Mouse (Mus musculus) lung, postnatal 10 days (tissue): ENCODE data around the gene Rpia.

Experiments used
- DNase-seq: peaks from one replicate; pipeline ENCODE4 v3.0.0; 2021

Gene Rpia

DNA sequence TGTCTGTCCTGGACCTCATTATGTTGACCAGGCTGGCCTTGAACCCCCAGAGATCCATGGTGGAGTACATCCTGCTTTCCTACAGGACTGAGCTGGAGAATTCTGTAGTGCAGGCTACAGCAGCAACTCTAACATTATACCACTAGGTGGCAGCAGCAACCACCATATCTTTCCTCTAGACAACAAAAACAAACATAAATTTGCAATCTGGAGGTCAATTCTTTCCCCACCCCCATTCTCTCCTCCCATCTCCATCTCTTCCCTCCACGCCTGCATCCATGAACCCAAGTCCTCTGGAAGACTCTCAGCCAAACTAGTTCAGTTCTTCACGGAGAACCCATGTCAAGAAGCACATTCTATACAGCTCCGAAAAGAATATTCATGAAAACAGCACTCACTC, 12.6 kb upstream of the Rpia start:
- DNase-seq: no peak

DNA sequence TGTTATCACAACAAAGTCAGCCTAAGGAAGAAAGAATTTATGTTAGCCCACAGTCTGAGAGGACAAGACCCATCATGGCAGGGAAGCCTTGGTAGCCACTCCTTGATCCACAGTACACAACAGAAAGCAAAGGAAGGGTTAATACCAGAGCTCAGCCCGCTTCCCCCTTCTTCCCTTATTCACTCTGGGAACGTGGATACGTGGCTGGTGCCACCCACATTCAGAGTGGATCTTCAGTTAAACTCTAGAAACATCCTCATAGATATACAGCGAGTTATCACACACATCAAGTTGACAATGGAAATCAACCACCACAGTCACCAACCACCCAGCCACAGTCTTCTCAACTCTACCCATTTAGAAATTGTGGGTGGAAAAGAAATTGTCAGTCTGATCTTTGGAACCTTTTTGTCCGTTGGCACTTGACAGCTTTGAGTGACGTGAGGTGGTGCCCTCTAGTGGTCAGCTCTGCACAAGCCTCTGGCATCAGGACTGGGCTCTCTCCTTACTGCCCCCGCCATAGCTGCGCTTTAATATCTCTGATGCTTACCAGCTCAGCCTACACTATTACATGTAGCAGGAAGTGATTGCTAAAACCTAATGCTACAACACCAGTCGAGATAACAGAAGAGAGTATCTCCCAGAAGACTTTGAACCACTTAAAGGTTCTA, 5.7 kb upstream of the Rpia start:
- DNase-seq: peak; percentile 76

DNA sequence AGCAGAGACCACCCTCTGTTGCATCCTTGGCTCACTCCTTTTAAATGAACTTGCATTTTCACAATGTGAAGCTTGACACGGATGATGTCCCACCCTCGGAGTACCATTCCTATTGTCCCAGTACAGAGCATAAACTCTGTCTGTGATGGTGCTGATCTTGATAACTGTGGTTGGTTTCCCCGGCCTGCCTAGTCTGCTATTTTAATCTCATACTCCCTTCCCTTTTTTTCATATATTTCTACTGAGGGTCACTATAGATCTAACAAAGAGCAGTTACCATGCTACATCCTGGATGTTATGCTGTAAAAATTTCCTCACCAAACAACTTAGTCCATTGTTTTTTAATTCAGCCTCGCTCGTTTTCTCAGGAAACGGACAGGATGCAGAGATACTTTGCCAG, 4.9 kb upstream of the Rpia start:
- no peak for DNase-seq

DNA sequence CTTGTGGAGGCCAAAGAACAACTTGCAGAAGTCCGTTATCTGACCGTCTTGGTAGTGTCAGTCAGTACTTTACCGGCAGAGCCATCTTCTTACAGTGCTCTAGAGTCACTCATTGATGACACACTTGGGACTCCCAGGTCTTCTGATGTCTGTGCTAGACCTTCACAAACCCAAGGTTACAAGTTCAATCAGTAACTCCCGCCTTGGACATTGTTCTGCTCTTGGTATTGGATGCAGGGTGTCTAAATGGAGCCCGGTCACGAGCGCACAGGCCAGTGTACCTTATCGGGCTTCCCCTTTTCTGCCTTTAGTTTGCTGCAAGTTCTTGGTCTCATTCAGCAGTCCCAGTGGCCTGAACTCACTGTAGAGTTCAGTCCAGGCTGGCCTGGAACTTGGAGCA, 612 bp upstream of the Rpia start:
- DNase-seq: no peak

DNA sequence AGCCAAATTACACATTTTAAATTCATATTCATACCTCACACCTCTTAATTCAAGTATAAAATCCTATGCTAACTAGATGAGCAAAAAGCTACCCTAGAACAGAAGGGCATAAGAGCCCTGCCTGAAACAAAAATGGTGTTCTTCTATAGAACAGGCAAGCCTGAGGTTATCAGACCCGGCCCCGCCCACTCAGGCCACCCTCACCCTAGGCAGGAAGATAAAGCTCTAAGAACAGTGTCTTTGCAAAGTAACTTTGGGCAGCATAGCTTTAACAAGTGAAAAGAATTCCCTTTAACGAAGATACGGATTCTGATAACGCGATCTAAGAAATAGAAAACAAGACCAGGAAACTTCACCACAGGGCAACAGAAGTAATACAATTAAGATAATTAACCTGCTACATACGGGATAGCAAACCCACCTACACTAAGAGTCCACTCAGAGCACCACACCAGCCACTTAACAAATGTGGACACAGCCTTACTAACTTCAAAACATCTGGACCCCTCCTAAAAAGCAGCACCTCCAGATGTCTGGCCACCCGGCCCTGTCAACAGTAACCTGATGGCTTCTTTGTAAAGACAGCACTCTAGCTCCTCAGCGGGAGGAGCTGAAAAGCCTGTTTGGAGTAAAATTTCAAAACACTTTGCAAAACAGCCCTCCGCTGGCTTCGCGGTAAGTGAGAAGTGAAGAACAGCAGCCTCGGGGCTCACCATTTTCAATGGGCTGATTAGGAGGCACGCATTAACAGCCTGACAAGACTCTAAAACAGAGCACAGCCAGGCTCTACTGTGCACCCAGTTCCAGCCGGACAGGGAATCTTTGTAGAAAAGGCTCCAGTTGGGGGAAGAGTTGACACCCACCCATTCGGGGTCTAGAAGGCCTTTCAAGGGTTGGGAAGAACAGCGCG, 925 bp downstream of the Rpia start:
- peak; percentile 40 for DNase-seq

DNA sequence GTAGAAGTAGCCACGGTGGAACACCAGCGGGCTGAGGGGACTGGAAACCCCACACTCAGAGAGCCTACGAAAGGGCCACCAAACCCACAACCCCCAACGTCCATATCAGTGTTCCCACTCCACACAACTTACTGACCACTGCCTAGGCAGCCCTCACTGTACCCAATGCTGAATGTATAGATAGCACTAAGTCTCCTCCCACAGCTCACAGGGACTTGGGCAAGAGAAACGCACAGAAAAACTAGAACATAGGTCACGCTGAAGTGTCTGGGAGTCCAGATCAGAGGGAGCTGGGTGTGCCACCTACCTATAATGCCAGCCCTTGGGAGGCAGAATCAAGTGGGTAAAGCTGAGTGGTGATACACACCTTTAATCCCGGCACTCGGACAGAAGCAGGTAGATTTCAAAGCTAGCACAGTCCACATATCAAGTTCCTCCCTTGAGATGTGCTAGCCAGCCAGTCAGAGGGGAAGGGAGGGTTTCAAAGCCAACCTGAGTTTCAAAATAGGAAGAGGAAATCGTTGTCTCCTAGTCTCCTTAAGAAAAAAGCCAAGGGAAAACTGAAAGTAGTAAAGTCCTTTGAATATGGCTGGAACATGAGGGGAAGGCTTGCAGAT, 1.9 kb downstream of the Rpia start:
- no peak for DNase-seq

DNA sequence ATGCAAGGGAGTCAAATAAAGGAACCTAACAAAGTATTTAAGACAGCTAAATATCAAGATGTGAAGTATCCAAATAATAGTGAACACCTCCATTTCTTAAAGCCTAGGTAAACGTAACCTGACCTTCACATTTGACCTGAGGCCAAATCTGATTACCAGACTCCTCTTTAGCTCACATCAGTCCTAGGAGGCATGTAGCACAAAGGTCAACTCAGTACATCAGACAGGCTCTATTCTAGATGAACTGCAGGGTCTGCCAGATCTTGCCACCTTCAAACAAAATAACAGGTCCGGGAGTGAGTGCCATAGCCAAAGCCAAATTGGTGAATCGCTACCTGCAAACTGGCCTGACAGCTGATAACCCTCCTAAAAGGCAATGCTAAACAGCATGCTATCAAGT, 2.9 kb downstream of the Rpia start:
- DNase-seq: no peak

DNA sequence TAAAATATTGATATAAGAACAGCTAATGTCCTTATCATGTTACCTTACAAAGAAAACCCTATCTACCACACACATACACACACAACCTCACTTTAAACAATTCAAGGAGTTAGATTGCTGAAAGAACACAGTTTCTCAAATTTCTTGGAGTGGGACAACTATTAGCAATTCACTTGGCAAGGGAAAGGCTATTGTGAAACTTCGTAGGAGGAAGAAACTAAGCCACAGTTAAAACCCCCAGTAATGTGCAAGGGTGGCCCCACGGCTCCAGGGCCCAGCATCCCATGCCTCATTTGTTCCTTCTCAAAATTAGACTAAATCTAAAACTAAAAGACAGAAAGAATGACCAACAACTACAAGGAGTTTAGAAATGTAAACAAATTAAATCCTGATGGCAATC, 4.5 kb downstream of the Rpia start:
- DNase-seq: peak; percentile 35

DNA sequence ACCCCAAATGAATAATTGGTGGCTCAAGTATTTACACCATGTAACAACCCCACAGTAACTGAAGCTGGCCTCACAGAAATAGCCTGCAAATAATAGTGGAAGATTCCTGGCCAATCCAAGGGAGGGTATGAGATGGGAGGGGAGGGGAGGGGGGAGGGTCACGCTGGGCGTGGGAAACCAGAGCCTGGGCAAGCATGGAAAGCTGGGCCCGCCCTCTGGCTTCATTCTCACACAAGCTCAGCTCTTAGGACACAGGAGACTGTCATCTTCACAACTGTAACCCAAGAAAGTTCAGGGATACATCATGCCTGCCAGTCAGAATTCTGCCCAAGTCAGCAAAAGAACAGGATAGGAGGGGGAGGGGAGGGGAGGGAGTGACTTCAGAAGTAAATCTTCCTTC, 6.2 kb downstream of the Rpia start:
- DNase-seq: no peak

DNA sequence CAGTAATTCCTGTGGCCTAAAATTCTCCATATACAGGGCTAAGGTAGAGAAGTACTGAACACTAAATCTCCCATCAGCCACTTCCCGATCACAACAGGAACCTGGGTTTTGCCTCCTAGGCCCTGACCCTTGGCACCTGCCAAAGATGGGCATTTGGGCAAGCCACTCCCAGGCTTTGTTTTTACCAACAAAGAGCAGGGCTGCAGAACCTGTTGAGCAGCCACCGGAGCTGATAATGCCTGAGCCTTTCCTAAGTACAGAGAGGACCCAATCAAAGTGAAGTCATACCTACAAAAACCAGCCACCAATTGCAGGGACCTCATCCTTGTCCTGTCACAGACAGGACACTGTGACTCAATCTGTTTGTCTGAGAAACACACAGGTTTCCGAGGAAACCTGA, 7.2 kb downstream of the Rpia start:
- DNase-seq: no peak

DNA sequence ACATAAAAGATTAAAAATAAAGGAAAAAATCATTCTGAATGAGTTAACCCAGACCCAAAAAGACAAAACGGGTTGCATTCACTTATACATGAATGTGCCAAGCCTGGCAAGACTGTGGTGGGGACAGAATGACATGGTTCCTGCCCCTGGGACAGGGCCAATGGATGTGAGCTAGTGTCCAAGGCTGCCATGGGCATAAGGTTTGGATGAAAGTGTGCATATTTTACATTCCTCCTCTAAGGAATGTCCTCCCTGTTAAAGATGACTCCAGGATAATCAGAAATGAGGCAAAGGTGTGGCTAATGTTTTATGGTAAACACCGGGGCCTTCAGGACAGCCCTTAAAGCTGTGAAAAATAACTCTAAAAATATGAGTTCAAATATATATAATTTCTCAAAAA, 10.7 kb downstream of the Rpia start:
- no peak for DNase-seq

DNA sequence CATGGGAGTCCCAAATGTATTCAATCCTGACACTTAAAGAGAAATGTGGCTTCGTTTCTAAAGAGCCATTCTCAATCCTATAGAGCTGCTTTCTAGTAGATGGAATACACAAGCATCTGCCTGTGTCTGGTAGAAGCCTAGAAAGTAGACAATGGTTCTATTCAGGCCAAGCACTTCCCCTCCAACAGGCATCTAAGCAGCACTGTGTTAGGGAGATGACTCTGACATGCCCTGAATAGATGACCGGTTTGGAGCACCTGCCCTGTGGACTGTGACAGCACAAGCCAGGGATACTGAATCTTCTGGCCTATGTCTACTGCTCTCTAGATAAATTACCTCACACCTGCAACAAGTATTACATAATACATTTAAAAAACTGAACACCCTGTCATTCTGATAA, 17.7 kb downstream of the Rpia start:
- no peak for DNase-seq

DNA sequence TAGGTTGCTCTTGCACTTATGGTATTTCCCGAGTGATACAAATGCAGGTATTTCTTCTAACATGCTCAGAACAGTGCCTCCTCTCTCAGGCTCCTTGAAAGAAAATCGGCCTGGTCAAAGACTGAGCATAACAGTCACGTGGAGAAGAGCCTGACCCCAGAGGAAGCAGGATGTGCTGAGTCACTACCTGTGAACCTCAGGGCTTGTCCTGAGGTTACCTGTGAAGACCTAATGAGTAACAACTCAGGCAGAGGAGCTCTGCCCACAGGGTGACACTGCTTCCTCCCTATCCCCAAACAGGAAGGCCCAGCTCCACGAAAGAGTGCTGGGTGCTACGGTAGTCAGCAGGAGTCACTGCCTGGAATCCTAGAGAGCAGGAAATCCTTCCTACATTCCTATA, 18.3 kb downstream of the Rpia start:
- no peak for DNase-seq

DNA sequence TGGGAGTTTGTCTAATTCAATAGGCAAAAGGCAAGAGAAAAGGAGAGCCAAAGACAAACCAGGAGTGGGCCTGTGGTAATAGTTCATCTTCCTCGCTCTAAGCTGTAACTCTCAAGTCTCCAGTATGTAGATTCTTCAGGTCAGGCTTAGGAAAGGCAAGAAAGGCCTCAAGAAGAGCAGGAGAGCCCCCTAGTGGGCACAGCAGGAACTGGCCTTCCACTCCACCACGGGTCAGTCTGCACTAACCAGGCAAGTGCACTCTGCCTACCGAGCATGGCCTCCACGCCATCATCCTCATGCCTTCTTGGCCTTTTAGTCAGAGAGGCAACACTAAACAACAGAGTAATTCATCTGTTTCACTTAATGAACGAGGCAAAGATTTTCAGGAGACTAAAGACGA, 23.3 kb downstream of the Rpia start:
- DNase-seq: peak; percentile 79

DNA sequence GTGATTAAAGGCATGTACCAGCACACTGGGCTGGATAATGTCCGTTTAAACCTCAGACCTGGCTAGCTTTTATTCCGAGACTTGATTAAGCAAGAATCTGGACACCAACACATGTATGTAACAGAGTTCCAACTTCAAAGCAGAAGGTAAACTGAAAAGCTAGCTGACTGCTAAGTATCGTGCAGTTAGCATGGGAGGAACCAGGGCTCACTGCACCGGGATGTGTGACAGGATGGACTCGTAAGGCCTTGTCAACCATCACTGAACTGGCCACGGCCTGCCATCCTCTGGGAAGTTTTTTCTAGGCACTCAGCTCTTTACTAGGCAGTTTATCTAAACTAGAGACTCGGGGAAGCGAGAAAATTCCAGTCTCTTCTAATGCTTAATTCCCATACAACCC, 27.0 kb downstream of the Rpia start:
- DNase-seq: no peak

DNA sequence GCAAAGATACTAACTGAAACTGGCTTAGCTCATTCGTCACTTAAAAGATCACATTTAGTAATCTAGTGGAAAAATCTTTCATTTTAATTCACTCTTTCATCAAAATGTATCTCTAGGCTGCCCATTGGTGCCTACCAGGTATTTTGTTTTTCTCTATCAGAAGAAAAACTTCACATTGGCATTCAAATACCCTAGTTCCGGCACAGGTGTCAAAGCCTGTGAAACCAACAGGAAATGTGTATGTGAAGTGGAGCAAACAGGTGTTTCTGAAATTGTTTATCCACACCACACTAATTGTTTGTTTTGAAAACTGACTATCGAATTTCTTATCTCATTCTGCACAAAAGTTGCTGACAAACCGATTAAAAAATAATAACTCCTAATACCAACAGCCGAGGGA, 27.5 kb downstream of the Rpia start:
- DNase-seq: no peak

DNA sequence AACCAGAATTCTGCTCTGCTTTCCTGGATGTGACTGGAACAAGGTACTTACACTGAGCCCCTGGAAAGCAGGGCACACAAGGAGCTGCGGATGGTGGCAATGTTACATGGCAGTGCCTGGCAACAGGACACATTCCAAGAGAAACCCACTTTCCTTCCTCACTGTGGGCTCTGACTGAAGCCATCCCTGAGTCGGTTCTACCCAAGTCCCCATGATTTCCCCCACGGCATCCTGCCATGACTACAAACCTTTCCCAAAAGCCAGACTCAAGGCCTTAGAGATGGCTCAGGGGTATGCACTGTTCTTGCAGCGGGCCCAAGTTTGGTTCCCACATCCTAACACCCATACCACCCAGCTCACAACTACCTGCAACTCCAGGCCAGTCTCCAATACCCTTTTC, 28.2 kb downstream of the Rpia start:
- DNase-seq: no peak

DNA sequence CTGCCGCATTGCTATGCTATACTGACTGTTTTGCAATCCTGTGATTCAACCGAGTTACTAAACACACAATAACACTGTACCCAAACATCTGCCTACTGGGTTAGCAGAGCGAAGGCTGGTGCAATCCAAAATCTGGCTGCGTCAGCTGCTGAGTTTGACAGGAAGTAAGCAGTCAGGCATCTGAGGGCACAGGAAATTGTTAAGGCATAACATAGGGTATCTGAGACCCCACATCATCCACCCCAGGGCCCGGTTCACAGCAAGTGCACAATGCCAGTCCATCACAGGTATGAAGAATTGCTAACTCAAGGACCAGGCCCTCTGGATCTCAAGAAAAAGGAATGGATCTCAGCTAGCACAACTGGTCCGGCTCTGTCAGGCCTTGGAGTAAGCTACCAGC, 29.4 kb downstream of the Rpia start:
- DNase-seq: no peak

DNA sequence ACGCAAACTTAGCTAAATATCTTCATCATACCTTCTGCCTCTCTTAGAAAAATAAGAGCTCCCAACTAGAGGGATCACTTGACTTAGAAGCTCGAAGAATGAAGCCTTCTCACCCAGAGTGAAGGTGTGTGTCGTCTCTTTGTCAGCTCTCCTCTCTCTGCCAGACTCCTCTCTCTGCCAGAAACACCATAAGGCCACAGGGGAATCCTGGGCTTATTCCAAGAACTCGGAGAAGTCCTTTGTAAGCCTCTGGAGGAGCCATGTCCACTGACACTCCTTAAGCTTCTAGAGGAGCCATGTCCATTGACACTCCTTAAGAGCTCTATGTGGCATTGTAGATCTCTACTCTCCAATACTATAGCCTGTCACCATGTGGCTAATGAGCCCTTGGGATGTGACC, 31.1 kb downstream of the Rpia start:
- no peak for DNase-seq

DNA sequence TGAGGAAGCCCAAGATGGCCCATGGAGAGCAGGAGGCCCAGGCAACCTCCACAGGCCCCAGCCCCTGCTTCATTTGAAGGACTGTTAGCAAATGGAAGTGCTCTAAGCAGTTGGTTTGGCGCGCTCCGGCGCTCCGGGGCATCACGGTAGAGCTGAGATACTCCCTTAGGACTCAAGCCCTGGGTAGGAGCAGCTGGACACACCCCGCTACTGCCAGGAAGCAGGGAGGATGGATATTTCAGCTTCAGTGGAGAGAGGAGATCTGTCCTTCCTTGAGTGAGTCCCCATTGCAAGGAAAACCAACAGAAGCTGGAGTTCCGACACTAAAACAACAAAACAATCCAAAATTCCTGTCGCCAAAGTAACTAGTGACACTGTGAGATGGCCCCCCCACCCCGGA, 37.2 kb downstream of the Rpia start:
- no peak for DNase-seq

DNA sequence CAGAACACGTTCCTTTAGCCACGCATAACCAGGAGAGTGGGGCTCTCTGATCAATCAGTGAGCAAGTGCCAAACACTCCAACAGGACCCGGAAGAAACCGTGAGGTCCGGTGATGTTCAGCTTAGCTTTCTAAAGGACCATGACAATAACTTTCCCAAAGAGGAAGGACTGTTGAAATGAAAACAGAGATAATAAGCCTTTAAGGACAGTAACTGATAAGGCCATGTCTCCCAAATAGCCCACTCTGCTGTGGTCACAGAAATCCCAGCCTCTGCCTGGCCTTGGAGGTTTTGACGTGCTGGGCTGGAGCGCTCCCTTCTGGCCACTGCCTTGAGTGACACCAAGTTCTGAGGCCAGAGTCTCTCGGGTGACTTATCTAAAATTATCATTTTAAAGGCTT, 39.7 kb downstream of the Rpia start:
- peak; percentile 17 for DNase-seq

DNA sequence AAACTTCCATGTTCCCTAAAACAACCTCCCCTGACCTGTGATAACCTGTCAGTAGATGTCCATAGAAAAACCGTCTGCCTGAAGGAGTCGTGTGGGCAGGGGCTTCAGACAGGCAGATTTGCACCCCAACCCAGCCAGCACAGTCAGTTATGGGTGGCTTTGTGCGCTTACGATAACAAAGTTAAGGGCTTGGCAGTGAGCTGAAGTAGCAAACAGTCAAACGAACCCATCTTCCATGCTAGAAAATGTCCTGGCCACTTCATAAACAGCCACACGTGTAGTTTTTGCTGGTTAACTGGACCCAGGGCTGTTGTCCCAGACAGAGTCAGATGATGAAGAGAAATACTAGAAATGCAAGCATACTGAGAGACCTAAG, 40.1 kb downstream of the Rpia start:
- DNase-seq: no peak

DNA sequence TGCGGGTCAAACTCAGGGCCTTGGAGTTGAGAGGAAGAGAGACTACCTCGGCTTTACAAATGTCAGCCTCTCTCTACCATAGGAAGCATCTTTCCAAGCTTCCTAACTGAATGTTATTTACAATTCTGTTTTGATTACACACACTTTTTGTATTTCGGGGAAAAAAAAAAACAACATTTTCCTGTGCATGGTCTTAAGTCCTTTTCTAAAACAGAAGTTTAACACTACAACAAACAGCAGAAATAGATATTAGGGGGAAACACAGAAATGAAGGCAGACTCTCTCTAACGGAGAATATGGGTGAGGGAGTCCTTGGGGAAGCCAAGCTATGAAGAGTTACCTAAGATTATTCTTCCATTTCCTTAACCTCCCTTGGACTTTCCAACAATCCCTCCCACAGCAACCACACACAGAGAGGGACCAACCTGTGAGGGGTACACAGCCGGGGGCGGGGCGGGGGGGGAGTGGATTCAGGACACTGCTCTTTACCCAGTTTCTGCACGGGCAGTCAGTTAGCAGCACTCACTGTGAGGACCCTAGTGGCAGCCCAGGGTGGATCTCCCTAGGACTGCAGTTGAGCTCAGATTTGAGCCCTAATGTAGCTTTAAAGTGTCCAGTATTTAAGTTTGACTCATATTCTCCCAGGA, 40.7 kb downstream of the Rpia start:
- DNase-seq: no peak

DNA sequence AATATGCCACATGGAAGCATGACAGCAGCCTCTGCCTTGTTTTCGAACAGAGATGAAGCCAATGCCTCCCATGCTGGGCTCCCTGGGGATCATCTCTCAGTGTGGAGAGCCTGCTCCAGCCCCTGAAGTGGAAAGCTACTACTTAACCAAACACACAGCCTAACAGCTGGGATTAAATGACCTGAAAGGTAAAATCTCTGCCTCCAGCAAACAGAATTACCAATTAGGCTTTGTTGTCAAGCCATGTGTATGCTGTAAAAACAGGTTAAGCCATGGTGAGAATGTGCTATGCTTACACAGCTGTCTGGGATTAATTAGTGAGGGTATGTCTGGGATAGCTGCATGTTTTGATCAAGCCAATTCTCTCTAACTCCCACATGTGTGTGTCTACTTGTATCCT, 42.3 kb downstream of the Rpia start:
- DNase-seq: no peak
